Mouse (Mus musculus): Measurements from ENCODE around the gene Commd1.
A peak's percentile ranks its signal among the peaks of the same experiment; 100 is the strongest.

Commd1 gene

DNA sequence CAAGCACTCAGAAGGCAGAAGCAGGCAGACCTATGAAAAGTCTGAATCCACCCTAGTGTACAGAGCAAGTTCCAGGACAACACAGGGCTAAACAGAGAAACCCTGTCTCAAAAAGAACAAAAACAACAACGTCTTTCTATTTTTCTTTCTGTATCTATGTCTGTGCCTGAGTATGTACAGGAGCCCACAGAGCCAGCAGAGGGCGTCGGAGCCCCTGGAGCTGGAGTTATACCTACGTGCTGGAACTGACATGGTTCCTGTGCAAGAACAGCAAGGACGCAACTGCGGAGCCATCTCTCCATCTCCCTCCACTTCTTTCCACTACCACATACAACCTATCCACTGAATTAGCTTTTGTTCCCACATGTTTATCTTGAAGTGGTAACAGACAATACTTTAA, 32.1 kb downstream of the Commd1 start:
- DNase-seq (ENCODE audit: low read depth) = no peak

DNA sequence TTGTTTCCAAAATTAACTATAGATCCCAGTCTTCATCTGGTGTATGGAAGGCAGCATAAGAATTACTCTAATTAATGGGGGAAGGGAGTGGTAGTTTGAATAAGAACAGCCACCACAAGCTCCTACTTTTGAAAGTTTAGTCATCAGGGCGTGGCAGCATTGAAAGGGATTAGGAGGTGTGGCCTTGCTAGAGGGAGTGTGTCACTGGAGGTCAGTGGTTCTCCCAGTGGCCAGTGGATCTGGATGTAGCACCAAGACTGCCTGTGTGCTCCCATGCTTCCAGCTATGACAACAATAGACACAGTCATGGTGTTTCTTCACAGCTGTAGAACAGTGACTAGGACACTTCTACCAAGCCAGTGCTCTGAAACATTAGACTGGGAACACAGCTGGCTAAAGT, 33.1 kb downstream of the Commd1 start:
- DNase-seq (ENCODE audit: low read depth) = peak; percentile 67

DNA sequence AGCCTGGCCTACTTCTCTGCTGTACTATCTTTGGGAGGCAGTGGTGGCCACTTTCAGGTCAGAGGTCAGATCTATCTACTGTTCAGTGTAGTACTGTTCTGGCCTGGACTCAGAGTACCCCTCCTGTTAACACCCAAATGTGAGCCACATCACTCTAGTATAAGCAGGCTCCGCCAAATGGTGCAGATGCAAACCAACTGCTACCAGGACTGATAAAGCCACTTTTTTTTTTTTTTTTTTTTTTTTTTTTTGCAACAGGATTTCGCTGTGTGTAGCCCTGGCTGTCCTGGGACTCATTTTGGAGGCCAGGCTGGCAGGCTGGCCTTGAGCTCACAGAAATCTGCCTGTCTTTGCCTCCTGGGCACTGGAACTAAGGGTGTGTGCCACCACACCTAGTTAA, 43.2 kb downstream of the Commd1 start:
- DNase-seq (ENCODE audit: low read depth) = no peak

- no peak for DNase-seq (ENCODE audit: low read depth)
These were observed 44.4 kb downstream of the Commd1 start for GRCm38 (mm10) chr11:22937716-22938316.

DNA sequence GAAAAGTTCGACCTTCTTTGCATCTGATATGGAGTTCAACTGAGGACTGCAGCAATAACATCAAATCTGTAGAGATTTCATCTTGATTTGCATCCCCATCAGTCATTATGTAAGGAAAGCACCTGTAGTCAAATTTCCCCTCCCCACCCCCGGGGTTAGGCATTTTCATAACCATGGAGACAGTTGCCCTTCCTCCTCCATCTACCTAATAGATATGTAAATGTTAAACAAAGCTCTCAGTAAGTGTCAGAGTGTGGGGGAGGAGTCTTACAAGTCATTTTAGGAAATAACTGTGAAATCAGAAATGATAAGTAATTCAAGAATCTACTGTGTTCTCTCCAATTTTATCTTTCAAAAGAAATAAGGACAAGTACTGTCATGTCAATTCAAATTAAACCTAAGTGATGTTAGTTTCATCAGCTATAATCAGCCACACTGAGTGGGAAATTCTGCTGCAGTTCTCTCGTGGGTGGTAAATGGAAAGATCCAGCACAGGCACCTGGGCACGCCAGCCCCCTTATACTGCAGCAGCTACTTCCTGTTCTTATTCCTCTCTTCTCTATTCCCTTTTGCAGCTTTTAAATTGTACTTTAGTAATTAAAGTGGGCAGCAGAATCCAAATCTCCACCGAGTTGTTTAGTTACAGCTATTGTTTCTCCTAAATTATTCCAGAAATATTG, 45.6 kb downstream of the Commd1 start:
- DNase-seq (ENCODE audit: low read depth) = no peak

GRCm38 (mm10) chr11:22932167-22932566, 50.0 kb downstream of the Commd1 start:
- DNase-seq (ENCODE audit: low read depth) = no peak

DNA sequence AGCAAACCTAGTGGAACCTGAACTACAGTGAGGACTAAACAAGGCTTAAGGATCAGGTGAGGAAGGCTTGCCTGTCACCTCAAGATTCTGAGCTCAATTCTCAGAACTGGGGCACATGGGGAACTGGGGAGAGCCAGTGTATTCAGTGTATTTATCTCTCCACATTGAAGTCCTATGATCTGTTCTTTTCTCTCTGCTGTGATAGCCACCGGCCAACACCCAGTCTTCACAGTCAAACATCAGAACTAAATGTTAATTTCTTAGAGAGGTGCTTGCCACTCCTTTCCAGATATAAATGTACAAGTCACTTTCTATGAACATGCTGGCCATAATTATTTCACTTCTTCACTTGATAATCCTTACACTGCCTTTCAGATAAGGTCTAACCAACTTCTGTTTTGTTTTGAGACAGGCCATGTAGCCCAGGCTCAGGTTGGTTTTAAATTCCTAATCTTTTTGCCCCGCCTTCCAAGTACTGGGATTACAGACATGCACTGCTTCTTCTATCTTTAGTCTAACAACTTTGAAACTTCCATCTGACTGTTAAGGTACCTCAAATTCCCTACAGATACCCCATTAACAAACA, 50.8 kb downstream of the Commd1 start:
- no peak for DNase-seq (ENCODE audit: low read depth)

DNA sequence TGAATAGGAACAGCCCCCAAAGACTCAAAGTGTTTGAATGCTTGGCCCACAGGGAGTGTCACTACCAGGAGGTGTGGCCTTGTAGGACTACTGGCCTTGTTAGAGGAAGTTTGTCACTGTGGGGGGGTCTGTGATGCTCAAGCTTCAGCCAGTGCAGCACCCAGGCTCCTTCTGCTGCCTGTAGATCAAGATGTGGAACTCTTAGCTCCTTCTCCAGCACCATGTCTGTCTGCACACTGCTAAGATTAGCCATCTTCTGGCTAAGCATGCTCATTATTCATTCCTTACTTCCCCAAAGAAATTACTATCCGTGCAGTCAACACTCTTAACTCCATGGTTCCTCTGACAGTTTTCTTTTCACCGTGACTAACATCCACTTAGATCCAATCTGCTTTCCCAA, 52.1 kb downstream of the Commd1 start:
- DNase-seq (ENCODE audit: low read depth) = peak; percentile 35

- peak; percentile 83 for DNase-seq (ENCODE audit: low read depth)
These were observed 53.5 kb downstream of the Commd1 start for GRCm38 (mm10) chr11:22928586-22929169.

- no peak for DNase-seq (ENCODE audit: low read depth)
These were observed 58.6 kb downstream of the Commd1 start for GRCm38 (mm10) chr11:22923606-22924005.

- DNase-seq (ENCODE audit: low read depth) = no peak
These were observed 59.6 kb downstream of the Commd1 start for GRCm38 (mm10) chr11:22922546-22922945.

DNA sequence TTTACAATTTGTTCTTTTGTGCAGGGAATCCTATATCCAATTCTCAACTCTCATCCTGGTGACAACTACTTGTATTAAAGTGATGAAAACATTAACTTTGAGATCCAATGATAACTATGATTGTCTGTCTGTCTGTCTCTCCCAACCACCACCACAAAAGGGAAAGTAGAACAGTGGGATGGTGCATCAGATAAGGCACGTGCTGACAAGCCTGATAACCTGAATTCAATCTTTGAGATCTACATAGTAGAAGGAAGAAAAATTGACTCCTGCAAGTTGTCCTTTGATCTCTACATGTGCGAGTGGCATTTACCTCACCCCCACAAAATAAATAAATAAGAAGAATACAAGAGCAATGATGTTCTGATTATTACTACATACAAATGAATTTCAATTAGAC, 62.8 kb downstream of the Commd1 start:
- no peak for DNase-seq (ENCODE audit: low read depth)

DNA sequence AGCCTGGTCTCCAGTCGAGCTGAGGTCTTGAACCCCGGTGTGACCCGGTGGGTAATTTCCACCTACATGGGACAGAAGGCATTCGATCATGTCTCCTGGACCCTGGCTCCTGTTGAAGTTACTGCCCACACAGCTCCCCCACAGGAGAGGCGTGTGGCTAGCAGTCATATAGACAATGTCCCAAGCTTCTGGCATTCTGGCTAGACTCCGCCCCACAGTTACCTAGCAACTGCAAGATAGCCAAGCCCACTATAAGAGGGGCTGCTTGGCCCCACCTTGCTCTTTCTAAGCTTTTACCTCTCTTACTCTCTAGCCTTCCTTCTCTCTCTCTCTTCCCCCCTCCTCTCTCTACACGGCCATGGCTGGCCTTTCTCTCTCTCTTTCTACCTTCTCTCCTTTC, 64.4 kb downstream of the Commd1 start:
- no peak for DNase-seq (ENCODE audit: low read depth)

- DNase-seq (ENCODE audit: low read depth) = no peak
These were observed 68.4 kb downstream of the Commd1 start for GRCm38 (mm10) chr11:22913744-22914143.

DNA sequence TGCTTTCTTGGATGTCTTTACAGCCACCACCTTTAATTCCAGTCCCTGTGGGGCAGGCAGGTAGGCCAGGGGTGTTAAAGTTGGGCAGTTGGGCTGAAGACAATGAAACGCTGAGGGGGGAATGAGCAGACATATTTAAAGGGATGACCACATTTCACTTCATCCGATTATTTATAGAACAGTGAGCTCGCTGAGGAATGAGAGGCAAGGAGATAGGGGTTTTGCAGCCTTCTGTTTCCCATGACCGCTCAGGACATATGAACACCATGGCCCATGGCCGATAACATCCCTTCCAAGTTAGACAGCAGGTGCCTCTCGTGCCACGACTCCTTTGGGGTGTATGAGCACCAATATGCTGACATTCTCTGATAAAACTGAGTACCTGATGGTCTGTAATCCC, 70.4 kb downstream of the Commd1 start:
- DNase-seq (ENCODE audit: low read depth) = no peak

DNA sequence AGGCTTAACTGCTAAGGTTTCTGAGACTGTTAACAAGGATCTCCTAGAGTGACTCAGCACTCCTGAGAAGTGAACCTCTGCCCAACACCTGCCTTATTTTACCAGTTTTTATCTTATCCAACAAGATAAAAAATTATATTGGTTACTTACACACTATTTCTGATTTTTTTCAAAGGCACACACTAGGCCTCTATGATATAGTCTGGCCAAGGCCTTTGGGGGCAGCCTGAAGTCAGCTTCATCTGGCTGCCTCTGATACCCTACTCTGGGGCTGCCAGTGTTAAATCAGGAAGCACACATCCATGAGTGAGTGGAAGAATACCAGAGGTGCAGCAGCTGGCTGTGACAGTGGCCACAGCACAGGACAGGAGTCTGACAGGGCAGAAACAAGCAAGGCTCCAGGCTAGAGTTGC, 75.7 kb downstream of the Commd1 start:
- no peak for DNase-seq (ENCODE audit: low read depth)

DNA sequence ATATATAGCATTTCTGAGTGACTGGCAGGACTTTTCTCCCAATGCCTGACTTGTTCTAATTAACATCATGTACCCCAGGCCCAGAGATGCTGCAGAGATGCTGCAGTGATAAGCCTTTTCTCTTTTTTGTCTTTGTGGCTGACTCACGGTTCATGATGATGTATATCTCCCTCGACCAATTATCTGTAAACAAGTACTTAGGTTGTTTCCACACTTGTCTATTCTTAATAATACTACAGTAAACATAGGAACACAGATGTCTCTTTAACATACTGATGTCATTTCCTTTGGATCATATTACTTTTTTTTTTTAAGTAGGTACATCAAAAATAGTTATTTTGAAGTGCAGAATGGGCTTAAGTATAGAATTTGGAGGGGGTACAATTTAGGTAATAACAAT, 79.3 kb downstream of the Commd1 start:
- DNase-seq (ENCODE audit: low read depth) = no peak

DNA sequence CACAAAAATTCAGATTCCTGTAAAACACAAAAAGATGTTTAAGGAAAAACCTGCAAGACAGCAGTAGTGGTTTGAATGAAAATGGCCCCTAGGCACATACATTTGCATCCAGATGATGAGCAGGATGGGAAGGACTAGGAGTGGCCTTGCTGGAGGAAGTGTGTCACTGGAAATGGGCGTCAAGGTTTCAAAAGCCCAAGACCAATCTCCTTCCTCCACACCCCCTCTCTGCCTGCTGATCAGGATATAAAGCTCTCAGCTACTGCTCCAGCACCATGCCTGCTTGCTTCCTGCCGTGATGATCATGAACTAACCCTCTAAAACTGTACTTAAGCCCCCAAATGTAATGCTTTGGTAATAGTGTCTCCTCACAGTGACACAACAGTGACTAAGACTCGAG, 82.1 kb downstream of the Commd1 start:
- peak; percentile 59 for DNase-seq (ENCODE audit: low read depth)

- DNase-seq (ENCODE audit: low read depth) = no peak
These were observed 84.5 kb downstream of the Commd1 start for GRCm38 (mm10) chr11:22897642-22898041.

GRCm38 (mm10) chr11:22897127-22897526, 85.1 kb downstream of the Commd1 start:
- DNase-seq (ENCODE audit: low read depth) = peak; percentile 60

DNA sequence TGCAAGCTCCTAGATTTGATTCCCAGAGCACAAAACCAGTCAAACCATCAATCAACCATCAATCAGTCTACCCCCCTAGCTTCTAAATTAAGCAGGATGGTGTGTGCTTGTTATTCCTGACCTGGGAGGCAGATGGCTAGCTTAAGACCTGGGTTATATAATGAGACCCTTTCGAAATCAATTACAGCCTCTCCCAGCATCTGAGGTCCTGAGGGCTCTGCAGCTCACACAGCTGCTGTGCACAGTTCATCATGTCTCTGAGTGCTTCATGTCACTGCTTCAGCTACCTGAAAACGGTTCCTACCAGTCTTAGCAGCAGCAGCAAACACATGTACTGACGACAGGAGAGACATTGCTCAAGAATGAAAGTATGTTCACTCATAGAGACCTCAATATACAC, 89.1 kb downstream of the Commd1 start:
- no peak for DNase-seq (ENCODE audit: low read depth)

GRCm38 (mm10) chr11:22892466-22892865, 89.7 kb downstream of the Commd1 start:
- no peak for DNase-seq (ENCODE audit: low read depth)

DNA sequence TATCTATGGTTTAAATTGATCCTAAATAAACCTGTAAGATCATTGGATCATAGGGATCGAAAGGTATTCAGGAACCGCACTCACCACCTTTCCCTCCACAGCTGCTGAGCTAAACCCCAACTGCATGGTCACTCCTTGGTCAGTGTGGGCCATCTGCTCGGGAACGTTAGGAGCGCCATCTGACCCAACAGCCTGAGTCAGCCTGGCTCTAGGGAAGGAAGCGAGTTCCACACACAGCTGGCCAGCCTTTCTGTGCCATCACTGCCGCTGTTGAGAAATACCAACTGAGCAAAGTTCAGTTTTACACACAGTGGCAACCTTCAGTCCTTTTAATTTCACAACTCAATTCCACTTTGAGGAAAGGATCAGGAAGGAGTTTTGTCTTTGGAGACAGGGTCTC, 90.3 kb downstream of the Commd1 start:
- DNase-seq (ENCODE audit: low read depth) = peak; percentile 79

Measured in 416B (cell line).